Mouse (Mus musculus): ENCODE measurements around the gene Tada3. TPM values are rescaled to one million over a fixed set of nuclear protein-coding genes. Genes with fewer than 3 reads are reported as not detected.

Tada3 gene
- polyA plus RNA-seq, 1 experiment from 2014 or later, result 53.4 TPM

DNA sequence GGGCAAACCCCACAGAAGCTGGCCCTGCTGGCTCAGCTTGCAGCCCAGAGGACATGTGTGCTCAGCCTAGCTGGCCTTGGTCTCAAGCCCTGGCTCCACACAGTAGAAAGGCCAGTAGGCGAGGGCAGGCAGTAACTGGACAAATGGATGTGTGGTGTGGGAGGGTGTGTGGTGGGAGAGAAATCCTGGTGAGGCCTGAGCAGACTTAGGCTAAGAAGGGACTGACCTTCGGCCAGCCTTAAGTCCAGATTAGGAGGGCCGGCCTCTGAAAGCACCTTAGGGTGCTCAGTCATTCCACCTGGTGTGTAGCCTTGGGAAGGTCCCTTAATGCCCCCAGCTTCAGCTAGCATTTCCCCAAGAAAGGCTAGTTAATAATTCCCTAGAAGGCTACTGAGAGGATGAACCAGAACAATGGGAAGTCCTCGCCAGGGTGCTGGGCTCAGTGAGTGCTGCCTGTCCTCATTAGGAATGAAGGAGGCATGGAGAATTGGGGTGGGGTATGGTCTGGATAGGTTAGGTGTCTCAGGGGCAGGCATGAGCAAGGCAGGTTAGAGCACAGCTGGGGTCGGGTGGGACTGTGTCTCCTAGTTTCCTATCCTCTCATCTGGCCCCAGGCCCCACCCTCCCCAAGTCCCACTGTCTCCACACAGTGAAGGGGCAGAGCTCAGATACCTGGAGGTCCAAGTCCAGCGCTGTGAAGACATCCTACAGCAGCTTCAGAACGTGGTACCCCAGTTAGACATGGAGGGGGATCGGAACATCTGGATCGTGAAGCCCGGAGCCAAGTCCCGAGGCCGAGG is 27.2 kb upstream of the Tada3 start:
- WGBS, result 78% methylated on average over 12 of the region's 12 CpGs
- Histone ChIP-seq H3K27ac (no peak overlapping the region), H3K27me3 (no peaks in the 10 kb centered on the region), H3K4me1 (peaks cover 5% of the 10 kb centered on the region; the same call in 1 of the 2 replicates), H3K4me2 (replicated peaks) (no peak overlapping the region), H3K9me3 (no peaks in the 10 kb centered on the region), H3K9ac (no peak overlapping the region), H3K36me3 (no peaks in the 10 kb centered on the region), H3K4me3 (no peak overlapping the region)
- no peak for ATAC-seq (ENCODE audit: insufficient number of reproducible peaks, insufficient read depth, low FRiP score, low TSS enrichment)

DNA sequence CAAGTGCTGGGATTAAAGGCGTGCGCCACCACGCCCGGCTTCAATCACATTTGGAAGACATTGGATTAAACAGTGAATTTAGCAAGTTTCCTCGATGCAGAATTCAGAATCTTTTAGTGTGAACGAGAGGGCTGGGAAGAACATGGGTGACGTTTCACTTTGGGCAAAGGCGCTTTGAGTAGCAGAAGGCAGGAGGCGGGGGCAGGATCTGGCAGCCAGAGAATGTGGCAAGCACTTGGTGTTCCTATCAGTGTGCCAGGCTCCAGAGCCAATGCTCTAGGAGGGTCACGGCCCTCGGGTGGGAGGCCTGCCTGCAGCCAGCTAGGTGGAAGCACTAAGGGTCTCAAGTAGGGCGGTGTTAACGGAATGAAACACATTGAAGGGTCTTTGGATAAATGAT is 24.4 kb upstream of the Tada3 start:
- no peaks in the 10 kb centered on the region for H3K4me1 ChIP-seq

DNA sequence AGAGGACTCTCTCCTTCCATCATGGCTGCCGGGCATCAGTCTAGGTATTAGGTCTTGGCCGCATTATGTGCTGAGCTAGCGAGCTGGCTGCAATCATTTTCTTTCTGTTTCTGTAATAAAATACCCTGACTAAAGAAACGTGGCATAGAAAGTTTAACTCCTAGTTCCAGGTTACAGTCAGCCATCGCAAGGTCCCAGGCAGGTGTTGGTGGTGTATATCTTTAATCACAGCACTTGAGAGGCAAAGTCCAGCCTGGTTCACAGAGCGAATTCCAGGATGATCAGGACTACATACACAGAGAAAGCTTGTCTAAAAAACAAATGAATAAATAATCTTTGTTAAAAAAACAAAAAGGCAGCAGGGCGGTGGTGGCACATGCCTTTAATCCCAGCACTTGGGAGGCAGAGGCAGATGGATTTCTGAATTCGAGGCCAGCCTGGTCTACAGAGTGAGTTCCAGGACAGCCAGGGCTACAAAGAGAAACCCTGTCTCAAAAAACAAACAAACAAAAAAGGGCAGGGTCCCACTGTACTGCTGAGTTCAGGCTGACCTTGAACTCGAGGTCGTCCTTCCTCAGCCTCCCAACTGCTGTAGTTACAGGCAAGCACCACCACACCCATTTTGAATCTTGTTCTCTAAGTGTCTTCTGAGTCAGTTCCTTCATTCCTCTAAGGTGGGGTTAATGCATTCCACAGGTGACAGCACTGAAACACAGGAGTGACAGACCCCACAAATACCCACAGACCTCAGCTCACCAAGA is 18.8 kb upstream of the Tada3 start:
- no peaks in the 10 kb centered on the region for H3K27me3 ChIP-seq
- peaks cover 15% of the 10 kb centered on the region; the same call in 1 of the 2 replicates for H3K4me1 ChIP-seq
- H3K36me3 ChIP-seq, result 0 out of 2 replicates have a peak, but pooled peaks cover 6% of the 10 kb centered on the region
- H3K9me3 ChIP-seq, result no peaks in the 10 kb centered on the region
- no peak overlapping the region for H3K27ac ChIP-seq
- no peak overlapping the region for H3K9ac ChIP-seq
- 82% methylated on average over 10 of the region's 10 CpGs for WGBS
- H3K4me2 ChIP-seq (replicated peaks), result no peak overlapping the region
- ATAC-seq (ENCODE audit: insufficient number of reproducible peaks, insufficient read depth, low FRiP score, low TSS enrichment), result no peak
- no peak overlapping the region for H3K4me3 ChIP-seq

More for the DNA sequence above, 24.4 kb upstream of the Tada3 start:
- Histone ChIP-seq H3K36me3 (no peaks in the 10 kb centered on the region), H3K4me3 (no peak overlapping the region), H3K27me3 (no peaks in the 10 kb centered on the region), H3K4me2 (replicated peaks) (no peak overlapping the region), H3K9ac (no peak overlapping the region), H3K27ac (no peak overlapping the region), H3K9me3 (no peaks in the 10 kb centered on the region)
- 92% methylated on average over 13 of the region's 13 CpGs for WGBS
- ATAC-seq (ENCODE audit: insufficient number of reproducible peaks, insufficient read depth, low FRiP score, low TSS enrichment), result no peak

DNA sequence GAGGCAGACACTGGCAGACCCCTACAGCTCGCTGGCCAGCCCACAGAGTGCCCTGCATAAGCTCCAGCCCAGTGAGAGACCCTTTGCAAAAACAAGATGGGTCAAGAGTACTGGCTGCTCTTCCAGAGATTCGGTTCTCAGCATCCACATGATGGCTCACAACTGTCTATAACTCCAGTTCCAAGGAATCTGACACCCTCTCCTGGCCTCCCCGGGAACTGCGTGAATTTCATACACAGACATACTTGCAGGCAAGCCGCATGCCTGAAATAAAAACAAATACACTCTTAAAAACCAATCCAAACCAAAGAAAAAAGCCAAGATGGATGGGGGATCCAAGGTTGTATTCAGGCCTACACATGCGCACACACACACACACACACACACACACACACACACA is 17.8 kb upstream of the Tada3 start:
- no peak overlapping the region for H3K4me2 ChIP-seq (replicated peaks)
- peaks cover 15% of the 10 kb centered on the region; the same call in 1 of the 2 replicates for H3K4me1 ChIP-seq
- ATAC-seq (ENCODE audit: insufficient number of reproducible peaks, insufficient read depth, low FRiP score, low TSS enrichment), result no peak
- 88% methylated on average over 6 of the region's 6 CpGs for WGBS
- H3K36me3 ChIP-seq, result peaks cover 8% of the 10 kb centered on the region
- no peaks in the 10 kb centered on the region for H3K27me3 ChIP-seq
- no peak overlapping the region for H3K9ac ChIP-seq
- no peak overlapping the region for H3K27ac ChIP-seq
- no peak overlapping the region for H3K4me3 ChIP-seq
- H3K9me3 ChIP-seq, result no peaks in the 10 kb centered on the region

DNA sequence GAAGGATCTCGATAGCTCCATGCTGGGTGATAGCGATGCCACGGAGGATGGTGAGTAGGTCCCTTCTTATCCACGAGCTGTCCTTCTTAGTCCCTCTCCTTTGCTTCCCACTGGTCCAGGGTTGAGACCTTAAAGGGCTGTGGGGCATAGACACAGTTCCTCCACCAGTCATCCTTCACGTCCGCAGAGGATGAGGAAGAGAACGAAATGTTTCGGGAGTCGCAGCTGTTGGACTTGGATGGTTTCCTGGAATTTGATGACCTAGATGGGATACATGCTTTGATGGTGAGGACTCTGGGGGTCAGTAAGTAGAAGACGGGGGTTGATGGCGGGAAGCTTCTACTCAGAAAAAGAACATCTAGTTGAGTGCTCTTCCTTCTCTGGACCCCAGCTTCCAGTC is 17.1 kb upstream of the Tada3 start:
- Histone ChIP-seq H3K4me3 (no peak overlapping the region), H3K4me1 (peaks cover 18% of the 10 kb centered on the region; the same call in 1 of the 2 replicates), H3K9ac (no peak overlapping the region), H3K36me3 (peaks cover 15% of the 10 kb centered on the region), H3K27me3 (no peaks in the 10 kb centered on the region), H3K4me2 (replicated peaks) (no peak overlapping the region), H3K9me3 (no peaks in the 10 kb centered on the region), H3K27ac (no peak overlapping the region)
- WGBS, result 95% methylated on average over 11 of the region's 11 CpGs
- ATAC-seq (ENCODE audit: insufficient number of reproducible peaks, insufficient read depth, low FRiP score, low TSS enrichment), result no peak

DNA sequence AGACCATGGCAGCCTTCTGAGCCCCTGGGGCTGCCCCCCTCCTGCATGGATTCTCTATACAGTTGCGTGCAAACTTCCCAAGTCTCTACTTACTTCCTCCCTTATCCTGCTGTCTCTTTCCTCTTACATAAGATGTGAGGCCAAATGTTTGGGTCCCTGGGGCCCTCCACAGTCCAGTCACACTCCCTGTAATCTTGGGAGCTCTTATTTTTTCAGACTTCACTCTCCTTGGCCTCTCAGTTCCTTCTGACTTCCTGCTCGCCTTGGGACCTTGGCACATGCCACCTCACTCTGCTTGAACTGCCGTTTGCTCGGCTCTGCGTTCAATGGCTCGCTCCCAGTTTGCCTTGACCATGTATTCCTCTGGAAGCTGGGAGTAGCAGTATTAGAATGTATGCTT is 16.3 kb upstream of the Tada3 start:
- 88% methylated on average over 6 of the region's 6 CpGs for WGBS
- no peak overlapping the region for H3K9ac ChIP-seq
- H3K36me3 ChIP-seq, result peaks cover 23% of the 10 kb centered on the region
- H3K9me3 ChIP-seq, result no peaks in the 10 kb centered on the region
- H3K4me1 ChIP-seq, result peaks cover 19% of the 10 kb centered on the region; the same call in 1 of the 2 replicates
- H3K27me3 ChIP-seq, result no peaks in the 10 kb centered on the region
- no peak overlapping the region for H3K27ac ChIP-seq
- no peak overlapping the region for H3K4me2 ChIP-seq (replicated peaks)
- ATAC-seq (ENCODE audit: insufficient number of reproducible peaks, insufficient read depth, low FRiP score, low TSS enrichment), result no peak
- no peak overlapping the region for H3K4me3 ChIP-seq

DNA sequence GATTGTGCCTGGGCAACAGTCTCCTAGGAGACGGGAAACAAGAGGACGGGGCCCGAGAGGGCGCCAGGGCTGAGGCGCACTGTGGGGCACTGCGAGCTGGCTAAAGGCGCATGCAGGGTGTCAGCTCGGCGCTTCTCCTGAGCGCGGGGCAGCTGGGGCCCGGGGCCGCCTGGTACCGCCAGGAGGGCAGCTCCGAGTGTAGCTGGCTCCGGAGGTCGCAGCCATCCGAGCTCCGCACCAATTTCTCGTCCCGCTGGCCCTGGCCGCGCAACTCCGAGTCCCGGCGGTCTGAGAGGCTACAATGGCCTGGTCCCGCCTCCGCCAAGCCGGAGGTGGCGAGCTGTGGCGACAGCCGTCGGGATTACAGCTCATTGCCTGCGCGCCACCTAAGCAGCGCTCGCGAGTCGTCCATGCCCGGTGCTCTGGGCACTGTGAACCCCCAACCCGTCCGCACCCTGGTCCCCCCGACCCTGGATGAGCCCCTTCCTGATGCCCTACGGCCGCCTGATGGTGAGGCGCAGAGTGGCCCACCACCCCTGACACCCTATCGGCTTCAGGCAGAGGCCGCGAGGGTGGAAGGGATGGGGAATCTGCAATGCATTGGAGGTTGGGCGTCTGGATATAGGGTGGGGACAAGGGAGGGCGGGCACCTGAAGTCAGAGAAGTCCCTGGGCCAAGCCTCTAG is 14.8 kb upstream of the Tada3 start:
- WGBS, result under 1% methylated on average over 51 of the region's 51 CpGs
- Histone ChIP-seq H3K4me2 (replicated peaks) (peak overlapping the region; percentile 92), H3K9me3 (no peaks in the 10 kb centered on the region), H3K36me3 (peaks cover 37% of the 10 kb centered on the region), H3K9ac (peak overlapping the region; percentile 61), H3K27me3 (no peaks in the 10 kb centered on the region), H3K4me3 (peak overlapping the region; percentile 46), H3K4me1 (peaks cover 19% of the 10 kb centered on the region; the same call in 1 of the 2 replicates), H3K27ac (peak overlapping the region; percentile 64)
- peak; percentile 87 for ATAC-seq (ENCODE audit: insufficient number of reproducible peaks, insufficient read depth, low FRiP score, low TSS enrichment)

DNA sequence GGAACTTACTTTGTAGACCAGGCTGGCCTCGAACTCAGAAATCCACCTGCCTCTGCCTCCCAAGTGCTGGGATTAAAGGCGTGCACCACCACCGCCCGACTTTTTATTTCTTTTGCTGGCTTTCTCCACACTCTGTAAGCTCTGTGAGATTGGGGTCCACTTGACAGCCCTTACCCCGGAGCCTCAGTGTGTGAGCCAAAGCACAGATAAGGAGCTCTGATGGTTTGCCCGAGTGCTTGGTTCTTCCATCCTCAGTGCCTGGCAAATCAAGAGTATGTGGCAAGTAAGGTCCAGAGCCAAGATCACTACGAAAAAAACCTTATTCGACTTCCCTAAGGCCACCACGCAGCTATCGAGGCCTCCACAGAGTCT is 14.3 kb upstream of the Tada3 start:
- peak overlapping the region; percentile 92 for H3K4me2 ChIP-seq (replicated peaks)
- 0 out of 2 replicates have a peak overlapping the region, but pooled peaks have one; percentile 64 for H3K27ac ChIP-seq
- H3K27me3 ChIP-seq, result no peaks in the 10 kb centered on the region
- peaks cover 42% of the 10 kb centered on the region for H3K36me3 ChIP-seq
- WGBS, result 27% methylated on average over 10 of the region's 10 CpGs
- H3K4me3 ChIP-seq, result peak overlapping the region; percentile 46
- H3K4me1 ChIP-seq, result peaks cover 19% of the 10 kb centered on the region; the same call in 1 of the 2 replicates
- H3K9me3 ChIP-seq, result no peaks in the 10 kb centered on the region
- 0 out of 2 replicates have a peak, but pooled peaks have one; percentile 7 for ATAC-seq (ENCODE audit: insufficient number of reproducible peaks, insufficient read depth, low FRiP score, low TSS enrichment)
- peak overlapping the region; percentile 61 for H3K9ac ChIP-seq

DNA sequence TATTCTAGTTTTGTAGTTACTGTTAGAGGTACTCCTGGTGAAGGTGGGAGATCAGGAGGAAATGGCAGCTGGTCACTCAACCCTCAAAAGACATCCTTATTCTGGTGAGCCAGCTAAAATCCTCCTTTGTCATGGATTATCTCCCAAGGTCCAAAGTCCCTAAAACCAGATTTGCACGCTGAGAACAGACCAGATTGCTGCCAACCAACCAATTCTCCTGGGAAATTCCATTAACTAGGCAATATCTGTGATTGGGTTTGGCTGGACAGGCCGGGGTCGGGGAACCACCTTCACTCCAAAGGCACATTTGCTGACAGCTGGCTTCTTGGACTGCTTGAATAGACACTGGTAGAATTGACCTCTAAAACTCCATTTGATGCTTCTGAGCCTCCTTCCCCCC is 13.0 kb upstream of the Tada3 start:
- Histone ChIP-seq H3K36me3 (peaks cover 47% of the 10 kb centered on the region), H3K4me1 (peaks cover 19% of the 10 kb centered on the region; the same call in 1 of the 2 replicates), H3K4me2 (replicated peaks) (no peak overlapping the region), H3K4me3 (no peak overlapping the region), H3K27me3 (no peaks in the 10 kb centered on the region), H3K9ac (no peak overlapping the region), H3K27ac (no peak overlapping the region), H3K9me3 (no peaks in the 10 kb centered on the region)
- ATAC-seq (ENCODE audit: insufficient number of reproducible peaks, insufficient read depth, low FRiP score, low TSS enrichment), result no peak
- WGBS, result 89% methylated on average over 3 of the region's 3 CpGs

DNA sequence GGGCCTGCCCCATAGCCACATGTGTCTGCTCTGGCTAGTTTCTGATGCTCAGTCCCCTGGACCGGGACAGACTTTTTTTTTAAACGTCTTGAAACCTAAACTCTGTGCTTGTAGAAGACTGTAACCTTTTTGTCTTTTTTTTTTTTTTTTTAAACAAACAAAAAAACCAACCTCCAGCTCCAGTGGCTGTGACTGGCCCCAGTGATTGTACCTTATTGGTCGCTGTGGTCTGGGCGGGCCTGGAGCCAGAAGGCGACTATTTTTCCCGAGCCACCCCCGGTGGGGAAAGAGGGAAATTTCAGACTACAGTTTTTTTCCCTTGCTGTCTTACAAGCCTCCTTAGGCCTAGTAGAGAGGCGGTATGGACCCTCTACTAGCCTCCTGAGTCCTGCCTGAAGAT is 11.3 kb upstream of the Tada3 start, which contains the start of gene Ttll3:
Gene Ttll3, plus strand, starts transcription at position 301 of the 400 bp plus-strand sequence.
- no peak within 1 kb of the TSS for H3K9ac ChIP-seq
- no peak within 1 kb of the TSS for H3K4me3 ChIP-seq
- WGBS, result 67% methylated on average over 8 of the region's 8 CpGs
- no peak within 1 kb of the TSS for H3K27ac ChIP-seq
- H3K27me3 ChIP-seq, result no peaks in the 10 kb centered on the region
- no peak within 1 kb of the TSS for H3K4me2 ChIP-seq (replicated peaks)
- no peaks in the 10 kb centered on the region for H3K9me3 ChIP-seq
- no peak for ATAC-seq (ENCODE audit: insufficient number of reproducible peaks, insufficient read depth, low FRiP score, low TSS enrichment)
- H3K36me3 ChIP-seq, result peaks cover 60% of the 10 kb centered on the region
- peaks cover 19% of the 10 kb centered on the region; the same call in 1 of the 2 replicates for H3K4me1 ChIP-seq

DNA sequence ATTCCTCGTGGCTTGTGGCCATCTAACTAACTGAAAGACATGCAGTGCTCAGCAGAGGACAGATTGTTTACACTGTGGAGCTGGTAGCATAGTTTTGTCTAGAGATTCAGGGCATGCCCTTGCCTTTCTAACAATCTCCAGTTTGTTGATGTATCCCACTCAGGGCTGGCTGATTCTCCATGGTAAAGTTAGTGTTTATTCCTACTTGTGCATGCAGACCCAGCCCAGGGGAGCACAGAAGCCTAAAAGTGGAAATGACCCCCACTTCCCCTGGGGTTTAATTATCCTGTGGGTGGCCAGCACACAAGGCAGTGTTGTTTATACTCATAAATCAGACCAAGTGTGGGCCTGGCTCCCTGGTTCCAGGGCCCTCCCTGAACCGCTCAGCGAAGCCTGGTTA is 8.3 kb upstream of the Tada3 start:
- H3K36me3 ChIP-seq, result peaks cover 84% of the 10 kb centered on the region
- WGBS, result 85% methylated on average over 3 of the region's 3 CpGs
- no peak for ATAC-seq (ENCODE audit: insufficient number of reproducible peaks, insufficient read depth, low FRiP score, low TSS enrichment)

More for the DNA sequence above, 8.3 kb upstream of the Tada3 start:
- Histone ChIP-seq H3K4me3 (no peak overlapping the region), H3K9me3 (no peaks in the 10 kb centered on the region), H3K27me3 (no peaks in the 10 kb centered on the region), H3K4me1 (peaks cover 4% of the 10 kb centered on the region; the same call in 1 of the 2 replicates), H3K9ac (no peak overlapping the region), H3K4me2 (replicated peaks) (no peak overlapping the region), H3K27ac (no peak overlapping the region)
